Mouse (Mus musculus) liver, embryonic 16.5 days (tissue): ENCODE measurements around the gene Ftl1. TPM values are rescaled to one million over a fixed set of nuclear protein-coding genes. Genes with fewer than 3 reads are reported as not detected.
A peak's percentile ranks its signal among the peaks of the same experiment; 100 is the strongest.
"Not testable (repeated sequence)": the region's sequence is repeated elsewhere in the genome, so short reads cannot be mapped to it uniquely, and the experiment has no call there.

Experiments
- ATAC-seq: fragments of 200-750 bp; cut with Nextera tagmentation; 2 replicates; pipeline ENCODE4 v1.8.0; 2017; ENCODE audit warnings: low read depth, mild to moderate bottlenecking, moderate number of reproducible peaks, moderate library complexity
- H3K27ac ChIP-seq: fragments of 300-500 bp; sonication (generic); 2 replicates; pipeline ENCODE4 v1.5.1; 2014; ENCODE audit warnings: mild to moderate bottlenecking, low read length
- H3K27me3 ChIP-seq: fragments of 300-500 bp; sonication (generic); 2 replicates; pipeline ENCODE4 v1.6.1; 2014; ENCODE audit warnings: low read depth, low read length, mixed read lengths; ENCODE audit not compliant: control insufficient read depth, insufficient read depth
- H3K36me3 ChIP-seq: fragments of 300-500 bp; sonication (generic); 2 replicates; pipeline ENCODE4 v1.6.1; 2014; ENCODE audit warnings: mild to moderate bottlenecking; ENCODE audit not compliant: control insufficient read depth, insufficient read depth
- H3K4me1 ChIP-seq: fragments of 300-500 bp; sonication (generic); 2 replicates; pipeline ENCODE4 v1.6.1; 2014; ENCODE audit warnings: low read depth, low read length, mixed read lengths; ENCODE audit not compliant: control insufficient read depth
- H3K4me2 ChIP-seq: fragments of 300-500 bp; sonication (generic); 2 replicates; pipeline ENCODE4 v1.6.1; 2014; ENCODE audit warnings: low read depth, low read length, mixed read lengths
- H3K4me3 ChIP-seq: fragments of 300-500 bp; sonication (generic); 2 replicates; pipeline ENCODE4 v1.5.1; 2014; ENCODE audit warnings: low read depth, mild to moderate bottlenecking, low read length
- H3K9ac ChIP-seq: fragments of 300-500 bp; sonication (generic); 2 replicates; pipeline ENCODE4 v1.6.1; 2014; ENCODE audit warnings: low read depth, low read length
- H3K9me3 ChIP-seq: fragments of 300-500 bp; sonication (generic); replicated peaks from 2 replicates; pipeline ENCODE4 v1.6.1; 2016; ENCODE audit warnings: low read length; ENCODE audit not compliant: control insufficient read depth
- WGBS: fragments of 180-500 bp; shearing (Covaris S2); extraction: QIAGEN DNeasy Blood & Tissue Kit; methylation state at CpG from one replicate; pipeline ENCODE4 v1.1.7; 2014; ENCODE audit not compliant: insufficient replicate concordance; 5-methylcytosine and 5-hydroxymethylcytosine counted together
- polyA plus RNA-seq: library from polyadenylated mRNA; unstranded; fragments of >200 nt; fragmentation: Nextera tagmentation; extraction: Ambion mirVana; gene quantifications from 2 replicates; pipeline ENCODE4 v1.2.1, GENCODE M21; 2015

Ftl1 gene
- polyA plus RNA-seq, 1 experiment from 2014 or later: 6,125 TPM

- no peak overlapping the region for H3K4me3 ChIP-seq
- no peak for ATAC-seq
- H3K4me1 ChIP-seq: peaks cover 17% of the 10 kb centered on the region
- H3K27ac ChIP-seq: no peak overlapping the region
- H3K9me3 ChIP-seq: no peaks in the 10 kb centered on the region
- H3K9ac ChIP-seq: no peak overlapping the region
- WGBS: 31% methylated on average over 1 of the region's 1 CpGs
- no peaks in the 10 kb centered on the region for H3K36me3 ChIP-seq
- H3K4me2 ChIP-seq: no peak overlapping the region
- no peaks in the 10 kb centered on the region for H3K27me3 ChIP-seq
These were observed 22.5 kb upstream of the Ftl1 start for GRCm38 (mm10) chr7:45482166-45482565.

GRCm38 (mm10) chr7:45481374-45481927 lies 21.8 kb upstream of the Ftl1 start, which contains the start of gene Tulp2:
Gene Tulp2, plus strand, starts transcription at chr7:45481877.
- no peak within 1 kb of the TSS for H3K27ac ChIP-seq
- H3K27me3 ChIP-seq: no peaks in the 10 kb centered on the region
- ATAC-seq: peak; percentile 79
- no peak within 1 kb of the TSS for H3K9ac ChIP-seq
- H3K4me3 ChIP-seq: no peak within 1 kb of the TSS
- no peak within 1 kb of the TSS for H3K4me2 ChIP-seq
- no peaks in the 10 kb centered on the region for H3K36me3 ChIP-seq
- H3K9me3 ChIP-seq: no peaks in the 10 kb centered on the region
- H3K4me1 ChIP-seq: peaks cover 12% of the 10 kb centered on the region
- 40% methylated on average over 15 of the region's 15 CpGs for WGBS

GRCm38 (mm10) chr7:45480310-45480709 lies 20.6 kb upstream of the Ftl1 start:
- H3K9me3 ChIP-seq, H3K36me3 ChIP-seq, H3K9ac ChIP-seq, H3K27me3 ChIP-seq, H3K4me2 ChIP-seq, H3K27ac ChIP-seq, H3K4me3 ChIP-seq, ATAC-seq: not testable (repeated sequence)
- H3K4me1 ChIP-seq: peaks cover 15% of the 10 kb centered on the region
- 67% methylated on average over 3 of the region's 4 CpGs for WGBS

- H3K27ac ChIP-seq: no peak overlapping the region
- no peak for ATAC-seq
- no peak overlapping the region for H3K9ac ChIP-seq
- H3K4me2 ChIP-seq: no peak overlapping the region
- WGBS: 90% methylated on average over 7 of the region's 7 CpGs
- H3K27me3 ChIP-seq: no peaks in the 10 kb centered on the region
- H3K4me1 ChIP-seq: peaks cover 18% of the 10 kb centered on the region
- H3K4me3 ChIP-seq: no peak overlapping the region
- no peaks in the 10 kb centered on the region; the same call in 1 of the 2 replicates for H3K36me3 ChIP-seq
- H3K9me3 ChIP-seq: no peaks in the 10 kb centered on the region
These were observed 19.1 kb upstream of the Ftl1 start for GRCm38 (mm10) chr7:45478774-45479173.

GRCm38 (mm10) chr7:45477003-45477402 lies 17.3 kb upstream of the Ftl1 start:
- no peak overlapping the region for H3K4me2 ChIP-seq
- peaks cover 15% of the 10 kb centered on the region for H3K4me1 ChIP-seq
- no peak overlapping the region for H3K4me3 ChIP-seq
- no peak overlapping the region for H3K27ac ChIP-seq
- H3K9ac ChIP-seq: no peak overlapping the region
- ATAC-seq: peak; percentile 31; the same call in 1 of the 2 replicates
- no peaks in the 10 kb centered on the region; the same call in 1 of the 2 replicates for H3K36me3 ChIP-seq
- WGBS: 12% methylated on average over 3 of the region's 3 CpGs
- no peaks in the 10 kb centered on the region for H3K9me3 ChIP-seq
- H3K27me3 ChIP-seq: no peaks in the 10 kb centered on the region

- no peak for ATAC-seq
- Histone ChIP-seq H3K4me1 (peaks cover 11% of the 10 kb centered on the region), H3K27ac (no peak overlapping the region), H3K4me2 (no peak overlapping the region), H3K9ac (no peak overlapping the region), H3K27me3 (no peaks in the 10 kb centered on the region), H3K36me3 (no peaks in the 10 kb centered on the region; the same call in 1 of the 2 replicates), H3K9me3 (no peaks in the 10 kb centered on the region), H3K4me3 (no peak overlapping the region)
- WGBS: 22% methylated on average over 1 of the region's 1 CpGs
These were observed 16.8 kb upstream of the Ftl1 start for GRCm38 (mm10) chr7:45476453-45476852.

- Histone ChIP-seq H3K27ac (peak overlapping the region; percentile 45), H3K4me3 (peak overlapping the region; percentile 21), H3K4me2 (peak overlapping the region; percentile 50; the same call in 1 of the 2 replicates), H3K9me3 (no peaks in the 10 kb centered on the region), H3K27me3 (no peaks in the 10 kb centered on the region), H3K9ac (no peak overlapping the region), H3K4me1 (peaks cover 19% of the 10 kb centered on the region), H3K36me3 (no peaks in the 10 kb centered on the region; the same call in 1 of the 2 replicates)
- 47% methylated on average over 16 of the region's 16 CpGs for WGBS
- peak; percentile 65 for ATAC-seq
These were observed 15.7 kb upstream of the Ftl1 start for GRCm38 (mm10) chr7:45475291-45475969.

GRCm38 (mm10) chr7:45470869-45471268 lies 11.2 kb upstream of the Ftl1 start:
- no peak for ATAC-seq
- Histone ChIP-seq H3K36me3 (no peaks in the 10 kb centered on the region; the same call in 1 of the 2 replicates), H3K27me3 (no peaks in the 10 kb centered on the region), H3K27ac (no peak overlapping the region), H3K4me1 (peaks cover 27% of the 10 kb centered on the region), H3K4me3 (no peak overlapping the region), H3K9me3 (no peaks in the 10 kb centered on the region), H3K4me2 (no peak overlapping the region), H3K9ac (no peak overlapping the region)
- WGBS: 5% methylated on average over 3 of the region's 3 CpGs

GRCm38 (mm10) chr7:45467090-45467670 lies 7.5 kb upstream of the Ftl1 start:
- H3K9ac ChIP-seq: peak overlapping the region; percentile 53
- H3K36me3 ChIP-seq: peaks cover 11% of the 10 kb centered on the region
- H3K4me2 ChIP-seq: peak overlapping the region; percentile 93
- no peaks in the 10 kb centered on the region for H3K9me3 ChIP-seq
- ATAC-seq: peak; percentile 10
- H3K27me3 ChIP-seq: no peaks in the 10 kb centered on the region
- H3K4me3 ChIP-seq: peak overlapping the region; percentile 78
- H3K4me1 ChIP-seq: peaks cover 29% of the 10 kb centered on the region
- 42% methylated on average over 7 of the region's 7 CpGs for WGBS
- H3K27ac ChIP-seq: no peak overlapping the region
